Mouse (Mus musculus) neutrophil, adult 65 days (primary cell): ENCODE measurements around the gene Padi4. TPM values are rescaled to one million over a fixed set of nuclear protein-coding genes. Genes with fewer than 3 reads are reported as not detected.

Experiments used
- total RNA-seq: library from RNA; stranded (reverse); gene quantifications from 2 replicates; pipeline ENCODE4 v1.2.4, GENCODE M21; 2023

The Padi4 gene
- 508 and 529 TPM in 2 replicates for total RNA-seq

DNA sequence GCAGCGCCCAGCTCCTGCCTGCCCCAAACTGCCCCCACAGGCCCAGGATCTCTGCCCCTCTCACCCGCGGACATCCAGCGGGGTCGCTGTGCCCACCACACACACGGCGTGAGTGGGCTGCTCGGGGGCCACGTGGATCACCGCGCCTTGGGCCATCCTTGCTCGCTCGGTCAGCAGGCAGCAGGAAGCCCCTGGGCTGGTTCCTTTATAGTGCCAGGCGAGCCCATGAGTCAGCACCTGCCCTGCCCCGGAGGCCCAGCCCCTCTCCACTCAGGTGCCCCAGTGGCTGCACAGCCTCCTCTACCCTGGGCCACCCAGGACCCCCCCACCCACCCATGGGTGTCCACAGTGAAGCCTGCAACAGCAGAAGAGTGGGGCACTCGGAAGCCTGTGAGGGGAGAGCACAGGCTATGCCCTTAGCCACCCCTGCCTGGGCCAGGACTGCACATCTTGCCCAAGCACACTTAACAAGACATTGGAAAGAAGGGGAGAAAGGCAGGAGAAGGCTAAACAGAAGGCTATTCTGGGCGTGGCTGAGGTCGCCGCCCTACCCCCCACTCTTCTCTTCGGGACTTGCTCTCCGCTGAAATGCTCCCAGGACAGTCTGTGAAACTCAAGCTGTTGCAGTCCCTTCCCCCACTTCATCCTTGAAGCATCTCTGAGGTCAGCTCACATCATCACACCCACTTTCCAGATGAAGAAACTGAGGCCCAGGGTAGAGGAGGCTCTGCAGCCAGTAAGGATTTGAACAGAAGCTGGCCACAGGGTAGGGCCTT is at the start of gene Padi4:
Gene Padi4, minus strand, starts transcription at position 212 of the 776 bp plus-strand sequence.

GRCm38 (mm10) chr4:140810458-140811260 is 36.6 kb upstream of the Padi4 start, which contains the start of gene Padi3:
Padi3 (minus strand) TSS chr4:140810648.

DNA sequence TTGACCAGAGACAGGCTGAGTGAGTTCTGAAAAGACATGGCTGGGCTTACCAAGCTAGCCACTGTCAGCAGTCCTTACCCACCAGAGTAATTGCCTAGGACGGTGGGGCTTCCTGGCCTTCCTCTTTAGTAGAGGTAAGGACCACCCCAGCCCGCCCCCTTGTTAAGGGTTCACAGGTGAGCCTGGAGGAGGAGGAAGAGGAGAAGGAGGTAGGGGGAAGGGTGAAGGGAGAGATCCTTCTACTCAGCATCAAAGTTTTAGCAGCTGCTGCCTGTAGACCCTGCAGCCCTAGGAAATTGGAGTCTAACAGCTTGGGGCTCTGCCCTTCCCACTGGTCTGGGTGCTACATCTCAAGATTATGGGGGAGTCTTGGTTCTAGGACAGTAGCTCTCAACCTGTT is 31.5 kb downstream of the Padi4 start, which contains the start of gene Padi6:
Gene Padi6, minus strand, starts transcription at position 101 of the 400 bp plus-strand sequence.

DNA sequence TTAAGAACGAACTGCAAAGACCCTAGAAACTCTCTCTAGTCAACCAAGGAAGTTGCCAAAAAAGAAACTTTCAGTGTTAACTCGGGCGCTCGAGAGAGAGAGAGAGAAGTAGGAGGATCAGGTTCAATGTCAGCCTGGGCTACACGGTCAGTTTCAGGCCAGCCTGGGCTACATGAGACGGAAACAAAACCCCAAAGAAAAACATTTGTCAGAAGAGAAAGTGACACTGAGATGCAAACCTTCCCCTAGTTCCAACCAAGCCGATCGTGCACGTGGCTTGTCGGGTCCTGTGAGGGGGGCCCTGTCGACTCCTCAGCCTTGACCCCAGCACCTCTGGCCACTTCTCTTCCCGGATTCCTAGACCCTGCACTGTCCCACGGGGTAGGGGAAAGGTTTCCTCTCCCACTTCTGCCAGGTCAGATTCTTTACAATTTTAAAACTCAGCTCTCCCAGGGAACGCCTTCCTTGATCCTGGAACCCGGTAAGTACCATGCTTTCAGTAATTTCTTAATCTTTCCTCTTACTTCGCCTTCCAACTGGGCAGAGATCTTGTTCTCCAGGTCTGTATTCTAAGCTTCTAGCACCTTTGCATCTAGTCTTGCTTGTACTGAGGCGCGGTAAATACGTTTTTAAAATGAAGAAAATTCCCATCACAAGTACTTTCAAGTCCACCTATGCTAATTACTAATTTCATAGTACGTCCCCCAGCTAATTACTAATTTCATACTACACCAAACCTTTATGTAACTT is 73.6 kb downstream of the Padi4 start, which contains the start of gene Rcc2:
Gene Rcc2, plus strand, starts transcription at position 273 of the 750 bp plus-strand sequence.

Other genes with a start within 250 kb of the Padi4 start
- 20.8 and 33.5 TPM in 2 replicates for gene Arhgef10l, start 108.2 kb downstream of the Padi4 start, total RNA-seq
- gene Rcc2, start 73.7 kb downstream of the Padi4 start, total RNA-seq = 52.5 and 60.6 TPM in 2 replicates
- gene Padi6, start 31.6 kb downstream of the Padi4 start, total RNA-seq = 0.51 TPM in 1 of 2 replicates, not detected in the other
- gene Padi3, start 36.4 kb upstream of the Padi4 start, total RNA-seq = 0.44 and 0.61 TPM in 2 replicates
- gene Padi1, start 71.5 kb upstream of the Padi4 start, total RNA-seq = not detected in 2 replicates
- 22.5 and 31.9 TPM in 2 replicates for gene Padi2, start 132.1 kb upstream of the Padi4 start, total RNA-seq
- 64.7 and 69.5 TPM in 2 replicates for gene Sdhb, start 187.0 kb upstream of the Padi4 start, total RNA-seq
- gene Atp13a2, start 212.6 kb upstream of the Padi4 start, total RNA-seq = 41.5 and 52.2 TPM in 2 replicates
- not detected in 2 replicates for gene Mfap2, start 236.2 kb upstream of the Padi4 start, total RNA-seq